13 mouse cellular contexts compared by ENCODE assay signal in the genomic region with DNA sequence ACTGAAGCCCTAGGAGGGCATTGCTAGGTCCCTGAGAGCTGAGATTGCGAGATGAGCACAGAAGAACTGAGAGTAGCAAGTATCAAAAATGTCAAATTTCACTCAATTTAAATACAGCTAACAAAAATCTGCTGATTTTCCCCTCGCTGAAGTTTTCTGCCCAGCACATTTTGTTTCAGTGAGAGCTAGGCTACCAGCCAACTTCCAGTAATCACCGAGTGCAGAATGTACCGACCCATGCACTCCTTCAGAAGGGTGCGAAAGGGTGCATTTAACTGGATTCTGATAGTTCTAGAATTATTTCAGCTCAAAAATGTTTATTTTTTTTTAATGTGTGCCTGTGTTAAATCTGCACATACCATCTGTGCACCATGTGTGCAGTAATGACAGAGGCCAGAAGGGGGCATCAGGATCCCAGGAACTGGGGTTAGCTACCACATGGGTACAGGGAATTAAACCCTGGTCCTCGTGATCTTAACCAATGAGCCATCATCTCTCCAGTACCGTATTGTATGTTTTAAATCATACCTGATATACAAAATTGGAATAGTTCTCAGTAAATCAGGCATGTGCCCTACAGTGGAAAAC. TPM values are rescaled to one million over a fixed set of nuclear protein-coding genes. Genes with fewer than 3 reads are reported as not detected.
DNase-seq lines count a peak whose midpoint lies in the region.
"Had no signal": no experiment of that assay in that cellular context is flagged by ENCODE, and none has a peak within 500 bp of the region (broad histone marks: within the 10 kb centered on the region; RNA-seq: fewer than 3 reads in every experiment).

No protein-coding gene starts in this region.

- peak; percentile 32 for DNase-seq in layer of hippocampus, adult 11-12 months (ENCODE audit: low spot score)
- no peak for DNase-seq in layer of hippocampus, postnatal 10 days (ENCODE audit: low spot score in 2 of 2)
- peak; percentile 24 for DNase-seq in thymus, postnatal 4 days
- DNase-seq in thymus, postnatal 36 days = no peak
- DNase-seq in brain, adult 2 months (ENCODE audit: low read depth, low spot score) = peak; percentile 39
- peak; percentile 58 for DNase-seq in testis, postnatal 14 days (ENCODE audit: low spot score)
- no peak for DNase-seq in ovary, postnatal 14 days (ENCODE audit: low spot score)
- DNase-seq in left cerebral cortex, adult 9 months (ENCODE audit: low spot score in 2 of 2) = no peak
- DNase-seq: cerebellum, postnatal 25 days; gastrocnemius, postnatal 25 days; kidney, adult 8-10 months; liver, embryonic 13.5 days; right cerebral cortex, postnatal 4 days had no signal

RNA-seq across cellular contexts. Expression of a gene that starts 12.5 kb away (rescaled TPM):
- under 1 TPM in 1 of 2 experiments, not detected in 1; 0.38 TPM for total RNA-seq in layer of hippocampus, postnatal 10 days (2021)
- total RNA-seq: gastrocnemius, postnatal 25 days had no signal

Comparison
In these comparisons a context has a peak if more than half of its experiments do, and no peak if none do; other contexts are left out.
1. DNase-seq: peak in layer of hippocampus, adult 11-12 months (single experiment), thymus, postnatal 4 days (single experiment), brain, adult 2 months (single experiment) and testis, postnatal 14 days (single experiment); none in layer of hippocampus, postnatal 10 days (0 of 2), thymus, postnatal 36 days (0 of 2), ovary, postnatal 14 days (single experiment) and left cerebral cortex, adult 9 months (0 of 2).